Mouse (Mus musculus) forebrain, embryonic 16.5 days (tissue): ENCODE results near the gene BC048507. TPM values are rescaled to one million over a fixed set of nuclear protein-coding genes. Genes with fewer than 3 reads are reported as not detected.
"Not testable (repeated sequence)": the region's sequence is repeated elsewhere in the genome, so short reads cannot be mapped to it uniquely, and the experiment has no call there.

Experiments used
- ATAC-seq: fragments of 200-750 bp; cut with Nextera tagmentation; 2 replicates; pipeline ENCODE4 v1.8.0; 2017; ENCODE audit warnings: mild to moderate bottlenecking, moderate library complexity
- H3K27ac ChIP-seq: fragments of 300-500 bp; sonication (generic); 2 replicates; pipeline ENCODE4 v1.5.1; 2014; ENCODE audit warnings: low read length, control low read depth
- H3K27me3 ChIP-seq: fragments of 300-500 bp; sonication (generic); replicated peaks from 2 replicates; pipeline ENCODE4 v1.6.1; 2014; ENCODE audit warnings: low read length; ENCODE audit not compliant: control insufficient read depth, insufficient read depth
- H3K36me3 ChIP-seq: fragments of 300-500 bp; sonication (generic); 2 replicates; pipeline ENCODE4 v1.6.1; 2014; ENCODE audit not compliant: control insufficient read depth, insufficient read depth
- H3K4me1 ChIP-seq: fragments of 300-500 bp; sonication (generic); replicated peaks from 2 replicates; pipeline ENCODE4 v1.6.1; 2014; ENCODE audit warnings: low read length; ENCODE audit not compliant: control insufficient read depth, insufficient read depth
- H3K4me2 ChIP-seq: fragments of 300-500 bp; sonication (generic); 2 replicates; pipeline ENCODE4 v1.6.1; 2014; ENCODE audit warnings: mild to moderate bottlenecking, low read length, control low read depth
- H3K4me3 ChIP-seq: fragments of 300-500 bp; sonication (generic); replicated peaks from 2 replicates; pipeline ENCODE4 v1.5.1; 2014; ENCODE audit warnings: mild to moderate bottlenecking, low read length, control low read depth
- H3K9ac ChIP-seq: fragments of 300-500 bp; sonication (generic); replicated peaks from 2 replicates; pipeline ENCODE4 v1.6.1; 2014; ENCODE audit warnings: low read depth, low read length, control low read depth
- H3K9me3 ChIP-seq: fragments of 300-500 bp; sonication (generic); 2 replicates; pipeline ENCODE4 v1.6.1; 2016; ENCODE audit warnings: low read length; ENCODE audit not compliant: control insufficient read depth
- WGBS: fragments of 180-500 bp; shearing (Covaris S2); extraction: QIAGEN DNeasy Blood & Tissue Kit; methylation state at CpG from one replicate; pipeline ENCODE4 v1.1.7; 2014; 5-methylcytosine and 5-hydroxymethylcytosine counted together
- polyA plus RNA-seq: library from polyadenylated mRNA; unstranded; fragments of >200 nt; fragmentation: Nextera tagmentation; extraction: Ambion mirVana; gene quantifications from 2 replicates; pipeline ENCODE4 v1.2.1, GENCODE M21; 2015

BC048507 gene
- polyA plus RNA-seq: not detected in 2 replicates

DNA sequence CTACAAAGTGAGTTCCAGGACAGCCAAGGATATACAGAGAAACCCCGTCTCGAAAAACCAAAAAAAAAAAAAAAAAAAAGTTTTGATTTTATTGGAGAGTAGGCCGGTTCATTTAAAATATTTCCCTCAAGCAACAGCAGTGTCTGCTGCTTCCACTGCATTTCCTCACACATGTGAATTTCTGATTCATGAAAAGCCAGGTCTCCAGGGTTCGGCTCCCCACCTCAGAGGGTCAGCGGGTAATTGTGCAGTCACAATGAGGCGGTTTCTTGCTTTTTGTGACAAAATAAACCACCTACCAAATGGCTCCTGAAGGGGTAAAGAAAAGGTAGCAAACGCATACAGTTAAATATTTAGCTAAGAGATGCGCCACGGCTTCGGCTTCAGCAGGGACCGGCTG is at the start of gene BC048507:
BC048507 (plus strand) TSS at position 301 of the 400 bp plus-strand sequence.
- 91% methylated on average over 11 of the region's 11 CpGs for WGBS
- H3K4me3 ChIP-seq: no peak within 1 kb of the TSS
- ATAC-seq: no peak

GRCm38 (mm10) chr13:67813710-67814660 is 49.1 kb upstream of the BC048507 start, which contains the start of gene Zfp273:
Zfp273 (plus strand) TSS chr13:67813740.
- Histone ChIP-seq H3K4me1 (peaks cover 3% of the 10 kb centered on the region), H3K9ac (peak within 1 kb of the TSS; percentile 78), H3K9me3 (peaks cover 6% of the 10 kb centered on the region), H3K36me3 (0 out of 2 replicates have a peak, but pooled peaks cover 3% of the 10 kb centered on the region), H3K27ac (peak within 1 kb of the TSS; percentile 86), H3K4me2 (peak within 1 kb of the TSS; percentile 75), H3K4me3 (peak within 1 kb of the TSS; percentile 91), H3K27me3 (no peaks in the 10 kb centered on the region)
- peak; percentile 96 for ATAC-seq
- 3% methylated on average over 31 of the region's 31 CpGs for WGBS

More for the DNA sequence above, at the start of gene BC048507:
- Histone ChIP-seq H3K36me3 (no peaks in the 10 kb centered on the region), H3K27me3 (no peaks in the 10 kb centered on the region), H3K4me1 (no peaks in the 10 kb centered on the region), H3K9me3 (no peaks in the 10 kb centered on the region), H3K4me2 (no peak within 1 kb of the TSS), H3K9ac (no peak within 1 kb of the TSS), H3K27ac (no peak within 1 kb of the TSS)

DNA sequence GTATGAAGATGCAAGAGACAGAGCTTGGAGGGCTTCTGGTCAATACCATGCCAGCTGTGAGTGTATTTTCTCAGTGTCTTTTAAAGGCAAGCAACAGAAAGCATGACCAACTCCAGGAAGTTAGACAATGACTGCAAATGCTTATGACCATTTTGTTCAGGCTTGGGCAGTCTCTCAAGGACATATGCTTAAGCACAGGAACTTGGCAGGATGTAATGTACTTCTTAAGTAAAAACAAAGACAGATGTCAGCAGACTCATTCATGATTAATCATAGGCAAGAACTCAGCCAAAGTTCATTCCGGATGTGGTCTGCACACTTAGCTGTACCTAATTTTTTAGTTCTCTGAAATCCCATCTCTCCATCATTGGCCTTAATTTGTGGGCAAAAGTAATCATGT is 44.5 kb upstream of the BC048507 start:
- Histone ChIP-seq H3K4me1 (peaks cover 3% of the 10 kb centered on the region), H3K4me3 (no peak overlapping the region), H3K9ac (no peak overlapping the region), H3K27ac (no peak overlapping the region), H3K36me3 (0 out of 2 replicates have a peak, but pooled peaks cover 14% of the 10 kb centered on the region), H3K4me2 (no peak overlapping the region), H3K27me3 (no peaks in the 10 kb centered on the region), H3K9me3 (peaks cover 16% of the 10 kb centered on the region)
- ATAC-seq: no peak
- WGBS: 88% methylated on average over 1 of the region's 1 CpGs

- Histone ChIP-seq H3K4me2 (peak within 1 kb of the TSS; percentile 77), H3K27ac (peak within 1 kb of the TSS; percentile 60; the same call in 1 of the 2 replicates), H3K4me1 (peaks cover 3% of the 10 kb centered on the region; the same call in 1 of the 2 replicates), H3K27me3 (no peaks in the 10 kb centered on the region), H3K9me3 (peaks cover 4% of the 10 kb centered on the region), H3K4me3 (peak within 1 kb of the TSS; percentile 66), H3K36me3 (peaks cover 8% of the 10 kb centered on the region), H3K9ac (peak within 1 kb of the TSS; percentile 70)
- peak; percentile 85 for ATAC-seq
- 3% methylated on average over 14 of the region's 14 CpGs for WGBS
These were observed 32.2 kb upstream of the BC048507 start, which contains the start of gene Gm10037 for GRCm38 (mm10) chr13:67830911-67831336. Gm10037 (plus strand) TSS chr13:67831106.

DNA sequence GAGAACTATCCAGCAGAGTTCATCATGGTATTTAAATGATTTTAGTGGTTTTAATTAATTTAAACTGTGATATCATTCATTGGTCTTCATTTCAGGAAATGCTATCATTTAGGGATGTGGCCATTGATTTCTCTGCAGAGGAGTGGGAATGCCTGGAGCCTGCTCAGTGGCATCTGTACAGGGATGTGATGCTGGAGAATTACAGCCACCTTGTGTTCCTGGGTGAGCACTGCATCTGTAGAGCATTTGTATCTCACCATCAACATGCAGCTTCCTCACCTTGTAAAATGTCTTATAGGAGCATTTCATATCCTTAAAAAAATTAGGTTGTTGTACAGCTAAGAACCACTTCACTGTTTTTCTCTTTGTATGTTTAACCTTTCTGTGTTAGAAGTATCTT is 30.0 kb upstream of the BC048507 start:
- not testable (repeated sequence) for H3K27me3 ChIP-seq, ATAC-seq, H3K4me2 ChIP-seq, H3K4me1 ChIP-seq, H3K27ac ChIP-seq, H3K4me3 ChIP-seq, H3K9me3 ChIP-seq, H3K9ac ChIP-seq, H3K36me3 ChIP-seq

- WGBS: 40% methylated on average over 6 of the region's 6 CpGs
- Histone ChIP-seq H3K4me2 (peak overlapping the region; percentile 63), H3K27ac (peak overlapping the region; percentile 67), H3K4me1 (peaks cover 5% of the 10 kb centered on the region; the same call in 1 of the 2 replicates), H3K9me3 (no peaks in the 10 kb centered on the region), H3K27me3 (no peaks in the 10 kb centered on the region), H3K36me3 (no peaks in the 10 kb centered on the region), H3K9ac (peak overlapping the region; percentile 49; the same call in 1 of the 2 replicates), H3K4me3 (peak overlapping the region; percentile 49)
- ATAC-seq: no peak; the same call in none of the 2 replicates
These were observed 19.4 kb upstream of the BC048507 start for GRCm38 (mm10) chr13:67843775-67844118.

DNA sequence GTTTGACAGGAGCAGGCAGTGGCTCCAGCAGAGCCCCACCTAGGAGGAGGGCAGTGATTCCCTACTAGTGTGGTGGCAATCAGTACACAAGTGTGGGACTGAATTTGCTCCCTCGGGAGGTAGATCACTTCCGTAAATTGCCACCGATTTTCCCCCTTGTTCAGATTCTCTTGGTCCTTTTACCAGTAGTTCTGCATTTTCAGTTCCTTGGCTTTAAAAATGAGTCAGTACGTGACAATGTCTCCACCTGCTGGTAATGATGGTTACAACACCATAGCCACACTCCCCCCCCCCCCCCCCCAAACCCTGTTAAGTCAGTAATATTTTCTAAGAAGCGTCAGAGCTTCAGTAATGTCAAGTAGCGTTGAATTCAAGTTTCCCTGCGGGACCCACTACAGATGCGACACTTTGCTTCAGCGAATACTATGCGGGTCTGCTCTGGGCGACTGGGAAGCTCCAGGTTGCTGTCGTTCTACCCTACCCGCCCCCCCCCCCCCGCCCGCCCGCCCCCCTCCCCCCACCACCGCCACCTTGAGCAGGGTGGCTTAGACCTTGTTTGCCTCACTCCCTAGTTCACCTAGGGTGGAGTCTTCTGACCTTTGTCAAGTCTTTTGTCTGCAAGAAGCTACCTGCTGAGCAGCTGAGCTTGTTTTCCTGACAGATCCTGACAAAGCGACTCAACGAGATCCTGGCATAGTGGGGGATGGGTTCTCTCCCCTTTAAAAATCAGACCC is 18.8 kb upstream of the BC048507 start:
- Histone ChIP-seq H3K4me2 (peak overlapping the region; percentile 63), H3K27me3 (no peaks in the 10 kb centered on the region), H3K9me3 (no peaks in the 10 kb centered on the region), H3K27ac (peak overlapping the region; percentile 67), H3K4me3 (peak overlapping the region; percentile 49), H3K36me3 (no peaks in the 10 kb centered on the region), H3K4me1 (peaks cover 5% of the 10 kb centered on the region; the same call in 1 of the 2 replicates), H3K9ac (peak overlapping the region; percentile 58)
- ATAC-seq: peak; percentile 89
- WGBS: under 1% methylated on average over 14 of the region's 19 CpGs

DNA sequence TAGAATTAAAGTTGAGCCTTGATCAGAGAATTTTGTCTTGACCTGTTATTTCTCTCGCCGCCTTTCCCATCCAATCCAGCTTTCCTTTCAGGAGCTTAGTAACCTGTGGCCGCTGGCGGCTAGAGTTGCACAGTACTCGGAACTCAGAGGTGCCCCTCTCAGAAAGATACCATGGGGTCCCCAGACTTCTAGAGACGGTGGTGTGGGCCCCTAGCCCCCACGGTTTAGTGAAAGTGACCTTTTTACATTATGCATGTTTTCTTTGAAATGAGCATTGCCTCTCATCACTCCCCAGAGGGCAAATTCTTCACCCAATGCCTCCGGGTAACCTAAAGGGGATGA is 18.3 kb upstream of the BC048507 start:
- peak overlapping the region; percentile 49 for H3K4me3 ChIP-seq
- H3K27ac ChIP-seq: no peak overlapping the region
- H3K4me1 ChIP-seq: peaks cover 5% of the 10 kb centered on the region; the same call in 1 of the 2 replicates
- peak overlapping the region; percentile 63 for H3K4me2 ChIP-seq
- H3K36me3 ChIP-seq: no peaks in the 10 kb centered on the region
- H3K27me3 ChIP-seq: no peaks in the 10 kb centered on the region
- H3K9ac ChIP-seq: peak overlapping the region; percentile 58
- no peaks in the 10 kb centered on the region for H3K9me3 ChIP-seq
- 11% methylated on average over 8 of the region's 8 CpGs for WGBS
- ATAC-seq: peak; percentile 62

GRCm38 (mm10) chr13:67850361-67850760 is 12.8 kb upstream of the BC048507 start:
- no peaks in the 10 kb centered on the region for H3K27me3 ChIP-seq
- H3K4me1 ChIP-seq: no peaks in the 10 kb centered on the region
- 89% methylated on average over 3 of the region's 3 CpGs for WGBS
- no peaks in the 10 kb centered on the region for H3K36me3 ChIP-seq
- ATAC-seq: no peak
- H3K9me3 ChIP-seq: no peaks in the 10 kb centered on the region
- no peak overlapping the region for H3K4me2 ChIP-seq
- no peak overlapping the region for H3K27ac ChIP-seq
- H3K4me3 ChIP-seq: no peak overlapping the region
- H3K9ac ChIP-seq: no peak overlapping the region
